16 mouse cellular contexts compared by ENCODE assay signal in the genomic region with DNA sequence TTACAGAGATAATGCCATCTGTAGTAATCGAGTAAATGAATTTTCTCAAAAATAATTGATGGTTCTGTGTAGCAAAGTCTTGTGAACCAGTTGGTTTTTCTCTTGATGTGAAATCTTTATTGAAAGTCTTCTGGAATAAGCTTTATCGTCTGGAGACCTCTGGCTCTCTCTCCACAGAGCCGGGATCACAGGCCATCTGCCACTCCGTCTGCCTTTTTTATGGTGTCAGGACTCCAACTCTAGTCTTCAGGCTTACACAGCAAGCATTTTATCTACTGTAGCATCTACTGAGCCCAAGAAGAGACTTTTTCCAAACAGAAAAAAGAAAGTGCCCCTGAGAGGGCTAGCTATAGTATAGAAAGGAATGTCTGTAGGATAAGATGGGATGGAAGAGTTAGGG.
DNase-seq lines count a peak whose midpoint lies in the region; ATAC-seq and TF ChIP-seq lines count a peak whose summit lies in the region.
"Had no signal": no experiment of that assay in that cellular context is flagged by ENCODE, and none has a peak within 500 bp of the region (broad histone marks: within the 10 kb centered on the region; RNA-seq: fewer than 3 reads in every experiment).

No protein-coding gene starts in this region.

- no peaks in the 10 kb centered on the region for H3K9me3 ChIP-seq in midbrain, embryonic 12.5 days
- H3K9me3 ChIP-seq in midbrain, embryonic 11.5 days (ENCODE audit: control insufficient read depth, low read length), result no peaks in the 10 kb centered on the region
- H3K9me3 ChIP-seq in intestine, embryonic 16.5 days (ENCODE audit: control insufficient read depth, low read length), result no peaks in the 10 kb centered on the region
- no peaks in the 10 kb centered on the region for H3K9me3 ChIP-seq in liver, postnatal 0 days (ENCODE audit: low read length)
- H3K9me3 ChIP-seq: embryonic facial prominence, embryonic 13.5 days; limb, embryonic 13.5 days; neural tube, embryonic 12.5 days had no signal

- no peak for TF ChIP-seq EP300 in liver, postnatal 0 days (IDR thresholded peaks at IDR 0.05; ENCODE audit: low read depth)

- peak; percentile 60; the same call in 1 of the 2 replicates for ATAC-seq in midbrain, embryonic 12.5 days (ENCODE audit: low FRiP score, low read depth)
- no peak for ATAC-seq in midbrain, embryonic 11.5 days (ENCODE audit: low FRiP score)
- no peak for ATAC-seq in intestine, embryonic 16.5 days
- no peak for ATAC-seq in liver, postnatal 0 days

- H3K9ac ChIP-seq in midbrain, embryonic 12.5 days (replicated peaks), result no peak overlapping the region
- H3K9ac ChIP-seq in midbrain, embryonic 11.5 days (ENCODE audit: low read length), result no peak overlapping the region
- no peak overlapping the region for H3K9ac ChIP-seq in intestine, embryonic 16.5 days (ENCODE audit: low read depth, low read length)
- H3K9ac ChIP-seq in liver, postnatal 0 days (replicated peaks), result no peak overlapping the region
- H3K9ac ChIP-seq: embryonic facial prominence, embryonic 13.5 days; limb, embryonic 13.5 days; neural tube, embryonic 12.5 days had no signal

- H3K27me3 ChIP-seq in midbrain, embryonic 12.5 days, result no peaks in the 10 kb centered on the region
- no peaks in the 10 kb centered on the region for H3K27me3 ChIP-seq in midbrain, embryonic 11.5 days (ENCODE audit: control insufficient read depth, insufficient read depth, low read length)
- H3K27me3 ChIP-seq in intestine, embryonic 16.5 days (replicated peaks; ENCODE audit: control insufficient read depth, insufficient read depth, low read length), result no peaks in the 10 kb centered on the region
- no peaks in the 10 kb centered on the region for H3K27me3 ChIP-seq in liver, postnatal 0 days (ENCODE audit: insufficient read depth, low read length)
- H3K27me3 ChIP-seq: embryonic facial prominence, embryonic 13.5 days; limb, embryonic 13.5 days; neural tube, embryonic 12.5 days had no signal

- H3K4me2 ChIP-seq in midbrain, embryonic 12.5 days (replicated peaks), result no peak overlapping the region
- no peak overlapping the region for H3K4me2 ChIP-seq in midbrain, embryonic 11.5 days
- H3K4me2 ChIP-seq in intestine, embryonic 16.5 days (ENCODE audit: low read depth, low read length), result no peak overlapping the region
- no peak overlapping the region for H3K4me2 ChIP-seq in liver, postnatal 0 days (ENCODE audit: low read depth, low read length)
- H3K4me2 ChIP-seq: embryonic facial prominence, embryonic 13.5 days; limb, embryonic 13.5 days; neural tube, embryonic 12.5 days had no signal

- no peak for TF ChIP-seq CTCF in liver, postnatal 0 days (IDR thresholded peaks at IDR 0.05; ENCODE audit: low read depth)

- H3K27ac ChIP-seq in midbrain, embryonic 12.5 days (replicated peaks), result peak overlapping the region; percentile 65
- H3K27ac ChIP-seq in midbrain, embryonic 11.5 days (ENCODE audit: low read depth, low read length), result no peak overlapping the region
- peak overlapping the region; percentile 54; the same call in 1 of the 2 replicates for H3K27ac ChIP-seq in intestine, embryonic 16.5 days (ENCODE audit: low read length)
- no peak overlapping the region for H3K27ac ChIP-seq in liver, postnatal 0 days (ENCODE audit: low read depth)
- H3K27ac ChIP-seq: embryonic facial prominence, embryonic 13.5 days; gastrocnemius, adult 2 months; left cerebral cortex, adult 2 months; limb, embryonic 13.5 days; neural tube, embryonic 12.5 days had no signal

- WGBS in midbrain, embryonic 12.5 days, result 70% methylated on average over 4 of the region's 4 CpGs
- WGBS in midbrain, embryonic 11.5 days, result 72% methylated on average over 4 of the region's 4 CpGs
- WGBS in intestine, embryonic 16.5 days, result 44% methylated on average over 4 of the region's 4 CpGs
- 66% methylated on average over 4 of the region's 4 CpGs for WGBS in liver, postnatal 0 days (ENCODE audit: insufficient replicate concordance)

- H3K4me1 ChIP-seq in midbrain, embryonic 12.5 days, result no peaks in the 10 kb centered on the region
- no peaks in the 10 kb centered on the region for H3K4me1 ChIP-seq in midbrain, embryonic 11.5 days (ENCODE audit: control insufficient read depth, insufficient read depth, low read length)
- no peaks in the 10 kb centered on the region for H3K4me1 ChIP-seq in intestine, embryonic 16.5 days (ENCODE audit: control insufficient read depth, insufficient read depth, low read length)
- no peaks in the 10 kb centered on the region for H3K4me1 ChIP-seq in liver, postnatal 0 days (ENCODE audit: insufficient read depth)
- H3K4me1 ChIP-seq: limb, embryonic 13.5 days; neural tube, embryonic 12.5 days had no signal

- no peaks in the 10 kb centered on the region for H3K36me3 ChIP-seq in midbrain, embryonic 12.5 days
- H3K36me3 ChIP-seq in midbrain, embryonic 11.5 days (ENCODE audit: control insufficient read depth, insufficient read depth, low read length), result no peaks in the 10 kb centered on the region
- H3K36me3 ChIP-seq in intestine, embryonic 16.5 days (ENCODE audit: control insufficient read depth, insufficient read depth, low read length), result no peaks in the 10 kb centered on the region
- no peaks in the 10 kb centered on the region for H3K36me3 ChIP-seq in liver, postnatal 0 days (replicated peaks; ENCODE audit: insufficient read depth, low read length)
- H3K36me3 ChIP-seq: embryonic facial prominence, embryonic 13.5 days; limb, embryonic 13.5 days; neural tube, embryonic 12.5 days had no signal

- H3K4me3 ChIP-seq in midbrain, embryonic 12.5 days, result no peak overlapping the region
- H3K4me3 ChIP-seq in midbrain, embryonic 11.5 days (ENCODE audit: low read depth, low read length), result no peak overlapping the region
- H3K4me3 ChIP-seq in intestine, embryonic 16.5 days (ENCODE audit: low read length), result no peak overlapping the region
- no peak overlapping the region for H3K4me3 ChIP-seq in liver, postnatal 0 days (ENCODE audit: low read depth, low read length)
- H3K4me3 ChIP-seq: embryonic facial prominence, embryonic 13.5 days; gastrocnemius, adult 2 months; left cerebral cortex, adult 2 months; limb, embryonic 13.5 days; neural tube, embryonic 12.5 days had no signal

- no peak for DNase-seq in midbrain, embryonic 11.5 days (ENCODE audit: low spot score, missing footprints)
- peak; percentile 74 to 86 for DNase-seq in cerebellum, adult 18-20 months
- DNase-seq in cerebellum, postnatal 10 days, result peak; percentile 76 to 85
- no peak for DNase-seq in layer of hippocampus, adult 9-11 months
- no peak for DNase-seq in liver, postnatal 0 days
- DNase-seq: adrenal gland, postnatal 36 days; gastrocnemius, adult 2 months; heart, postnatal 10 days; lung, postnatal 4 days; thymus, adult 18-20 months had no signal

Comparison
In these comparisons a context has a peak if more than half of its experiments do, and no peak if none do; other contexts are left out.
1. H3K27ac ChIP-seq: peak in midbrain, embryonic 12.5 days (single experiment) and intestine, embryonic 16.5 days (single experiment); none in midbrain, embryonic 11.5 days (single experiment) and liver, postnatal 0 days (single experiment).
2. DNase-seq: peak in cerebellum, adult 18-20 months (2 of 2) and cerebellum, postnatal 10 days (2 of 2); none in midbrain, embryonic 11.5 days (single experiment), layer of hippocampus, adult 9-11 months (single experiment) and liver, postnatal 0 days (single experiment).